Mouse (Mus musculus) retina, adult 2 months (tissue): ENCODE data around the gene Dcaf17.

Experiments
- DNase-seq: peaks from one replicate; pipeline ENCODE4 v3.0.0-alpha.2; 2012; ENCODE audit warnings: low read depth, low spot score

The Dcaf17 gene

DNA sequence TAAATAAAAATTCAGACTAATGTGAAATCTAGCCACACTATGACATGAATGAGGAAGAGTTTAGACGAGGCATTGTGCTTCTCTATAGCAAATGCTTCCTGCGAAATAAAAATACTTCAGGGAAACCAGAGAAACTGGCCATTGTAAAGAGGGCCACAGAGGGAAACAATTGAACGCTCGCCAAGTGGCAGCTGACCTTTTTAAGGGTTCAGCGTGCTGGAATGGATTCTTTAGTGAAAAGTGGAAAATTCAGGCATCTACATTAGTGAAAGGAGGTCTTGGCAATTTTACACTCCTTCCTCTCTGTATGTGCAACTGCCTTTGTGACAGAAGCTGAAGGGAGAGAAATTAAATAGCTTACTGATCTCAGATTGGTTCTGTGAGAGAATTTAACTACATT is 66.3 kb downstream of the Dcaf17 start:
- DNase-seq: no peak

DNA sequence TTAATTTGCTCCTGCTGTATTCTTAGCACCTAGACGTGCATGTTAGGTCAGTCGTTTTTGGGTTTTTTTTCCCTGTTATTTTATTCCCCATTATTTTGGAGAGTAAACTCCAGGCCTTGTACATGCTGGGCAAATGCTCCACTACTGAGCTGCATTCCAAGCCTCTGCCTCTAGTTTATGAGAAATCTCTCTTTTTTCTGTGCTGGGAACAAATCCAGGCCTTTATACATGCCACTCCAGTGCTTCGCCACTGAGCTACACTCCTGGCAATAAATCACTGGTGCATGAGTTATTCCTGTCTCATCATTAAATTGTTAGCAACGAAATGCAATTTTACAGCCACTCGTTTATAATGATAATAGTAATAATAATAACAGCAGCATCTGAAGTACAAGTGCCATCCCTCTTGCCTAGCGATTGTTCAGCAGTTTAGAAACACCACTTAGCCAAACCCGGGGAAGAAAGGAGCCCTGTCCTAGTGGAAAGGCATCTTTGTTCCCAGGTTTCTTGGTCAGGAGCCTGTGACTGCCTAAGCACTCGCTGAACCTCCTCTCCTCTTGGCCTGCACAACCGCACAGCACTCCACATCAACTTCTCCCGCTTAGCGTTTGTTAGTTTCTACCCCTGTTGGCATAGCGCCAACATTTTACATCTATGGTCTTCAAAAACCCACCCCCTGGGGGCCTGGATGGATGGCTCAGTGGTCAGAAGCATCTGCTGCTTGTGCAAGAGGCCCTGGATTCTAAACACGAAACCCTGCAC is 67.3 kb downstream of the Dcaf17 start:
- no peak for DNase-seq

DNA sequence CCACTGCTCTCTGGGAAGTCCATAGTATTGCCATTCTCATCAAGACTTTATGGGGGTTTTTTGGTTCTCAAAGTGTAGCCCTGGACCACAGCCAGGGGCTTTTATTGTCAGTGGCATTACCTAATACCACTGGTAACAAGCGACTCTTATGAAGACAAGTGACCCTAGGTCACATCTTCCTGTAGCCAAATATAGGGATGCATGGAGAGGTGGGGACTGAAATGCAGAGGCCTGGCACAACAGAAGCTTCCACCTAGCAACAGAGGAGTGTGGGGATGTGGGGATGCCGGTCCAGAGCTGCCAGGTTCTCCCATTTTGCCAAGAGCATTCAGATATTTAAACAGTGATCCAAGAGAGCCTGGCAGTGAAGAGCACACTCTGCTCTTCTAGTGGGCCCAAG is 68.5 kb downstream of the Dcaf17 start:
- no peak for DNase-seq

DNA sequence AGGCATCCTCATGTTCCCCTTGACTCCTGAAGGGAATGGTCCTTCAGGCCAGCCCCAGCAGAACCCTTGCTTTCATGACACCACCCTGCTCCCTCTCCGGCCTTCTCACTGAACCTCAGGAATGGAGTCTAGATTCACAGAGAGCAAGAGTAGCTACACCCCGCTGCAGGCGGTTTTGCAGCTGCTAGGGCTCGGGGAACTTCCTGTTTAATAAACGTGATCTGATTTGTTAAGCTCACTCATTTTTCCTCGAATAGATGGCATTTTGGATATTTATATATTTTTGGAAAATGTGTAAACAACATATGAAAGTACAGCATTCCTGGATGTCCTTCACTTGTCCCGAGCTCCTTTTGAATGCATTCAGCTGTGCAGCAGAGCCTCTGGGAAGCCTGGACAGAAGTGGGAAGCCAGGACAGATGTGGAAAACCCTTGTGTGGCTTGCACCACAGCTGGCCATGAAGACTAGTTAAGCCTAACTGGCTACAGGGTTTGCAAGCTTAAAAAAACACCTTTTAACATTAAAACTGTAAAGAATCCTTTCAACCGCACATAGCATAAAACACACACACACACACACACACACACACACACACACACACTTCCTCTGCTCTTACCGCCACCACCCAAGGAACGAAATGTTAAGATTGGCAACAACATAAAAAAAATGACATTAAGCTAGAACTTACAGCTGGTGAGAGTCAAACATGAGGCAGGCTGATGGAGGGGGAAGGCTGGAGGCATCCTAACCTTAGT is 72.8 kb downstream of the Dcaf17 start:
- DNase-seq: no peak

DNA sequence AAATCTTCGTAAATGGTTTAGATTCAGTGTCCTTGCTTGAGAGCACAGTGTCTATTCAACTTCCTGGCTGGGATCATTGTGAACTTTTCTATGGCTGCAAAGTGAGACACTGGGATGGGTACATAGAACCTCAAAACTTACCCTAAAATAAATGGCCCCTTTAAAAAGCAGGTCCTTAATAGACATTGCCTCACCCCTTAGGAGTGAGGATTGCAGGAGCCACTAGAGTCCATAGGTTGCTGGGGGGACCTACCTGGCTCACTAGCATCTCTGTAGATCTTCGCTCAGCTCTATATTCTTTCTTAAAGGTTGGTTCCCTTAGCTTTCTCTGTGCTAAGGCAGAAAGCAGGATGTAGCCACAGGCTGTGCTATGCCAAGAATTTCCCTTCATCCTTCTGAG is 75.2 kb downstream of the Dcaf17 start:
- no peak for DNase-seq

DNA sequence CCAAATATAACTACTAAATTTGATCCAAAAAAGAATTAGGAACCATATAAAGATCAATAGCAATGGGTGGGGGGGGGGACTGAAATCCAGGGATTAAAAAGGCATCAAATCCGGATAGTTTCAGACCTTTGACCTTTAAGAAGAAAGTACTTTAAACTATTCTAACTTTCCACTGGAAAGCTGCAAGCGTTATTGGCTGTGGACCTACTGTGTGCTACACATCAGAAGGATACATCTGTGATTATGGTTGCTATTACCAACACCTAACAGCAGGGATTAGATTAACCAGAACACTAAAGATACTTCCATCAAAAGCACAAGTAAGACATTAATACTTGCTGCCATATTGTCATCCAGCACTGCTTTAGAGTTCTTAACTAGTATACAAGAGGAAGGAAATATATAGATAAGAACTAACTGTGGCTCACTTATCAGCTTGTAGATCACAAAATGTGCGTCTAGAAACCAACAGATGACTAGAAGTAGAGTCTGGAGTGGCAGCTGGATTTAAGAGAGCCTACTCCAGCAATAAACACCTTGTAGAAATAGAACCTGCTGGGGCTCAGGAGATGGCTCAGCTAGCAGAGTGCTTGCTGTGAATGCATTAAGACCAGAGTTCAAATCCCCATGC is 76.9 kb downstream of the Dcaf17 start:
- DNase-seq: no peak

DNA sequence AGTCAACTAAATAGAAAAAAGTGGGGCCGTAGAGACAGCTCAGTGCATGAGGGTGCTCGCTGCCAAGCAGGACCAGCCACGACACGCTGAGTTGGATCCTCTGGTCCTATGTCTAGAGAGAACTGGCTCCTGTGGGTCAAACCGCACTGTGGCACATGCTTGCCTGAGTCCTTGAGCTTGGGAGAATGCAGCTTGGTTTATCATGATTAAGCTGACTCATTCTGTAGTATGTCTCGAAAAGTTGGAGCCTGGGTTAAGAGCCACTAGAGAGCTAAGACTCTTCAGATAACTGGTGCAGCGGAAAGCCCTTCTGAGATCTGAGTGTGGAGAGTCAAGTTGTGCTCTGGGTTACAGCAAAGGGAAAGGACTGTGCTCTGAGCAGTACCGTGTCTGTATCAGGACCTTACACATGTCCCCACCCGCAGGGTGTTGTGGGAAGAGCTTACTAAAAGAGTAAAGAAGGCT is 78.9 kb downstream of the Dcaf17 start:
- no peak for DNase-seq

DNA sequence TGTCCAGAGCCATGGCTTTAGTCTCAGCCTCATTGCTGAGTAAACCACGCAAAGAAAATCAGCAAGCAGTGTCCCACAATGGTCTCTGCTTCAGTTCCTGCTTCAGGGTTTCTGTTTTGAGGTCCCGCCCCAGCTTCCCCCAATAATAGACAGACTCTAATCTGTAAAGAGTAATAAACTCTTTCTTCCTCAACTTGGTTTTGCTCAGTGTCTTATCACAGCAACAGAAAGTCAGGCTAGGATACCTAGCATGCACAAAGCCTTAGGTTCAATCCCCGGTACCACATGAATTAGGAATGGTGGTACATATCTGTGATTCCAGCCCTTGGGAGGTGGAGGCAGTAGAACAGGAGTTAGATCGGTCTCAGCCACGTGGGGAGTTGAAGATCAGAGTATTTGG is 79.7 kb downstream of the Dcaf17 start:
- no peak for DNase-seq

DNA sequence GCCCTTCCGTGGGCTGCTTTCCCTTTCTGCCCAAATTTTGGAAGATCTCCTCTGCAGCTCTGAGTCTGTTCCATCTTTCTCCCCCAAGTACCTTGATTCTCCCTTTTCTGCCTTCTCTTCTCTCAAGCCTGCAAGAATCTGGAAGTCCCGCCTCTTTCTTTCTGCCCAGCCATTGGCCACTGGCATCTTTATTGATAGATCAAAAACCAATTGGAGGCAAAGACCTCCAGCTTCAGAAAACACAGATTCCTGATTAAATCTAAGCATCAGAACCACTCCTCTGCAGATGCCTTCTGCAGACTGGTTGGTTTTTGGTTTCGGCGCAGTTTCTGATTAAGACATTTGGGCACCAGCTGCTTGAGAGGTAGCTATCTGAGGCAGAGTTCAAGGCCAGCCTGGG is 85.5 kb downstream of the Dcaf17 start:
- no peak for DNase-seq

DNA sequence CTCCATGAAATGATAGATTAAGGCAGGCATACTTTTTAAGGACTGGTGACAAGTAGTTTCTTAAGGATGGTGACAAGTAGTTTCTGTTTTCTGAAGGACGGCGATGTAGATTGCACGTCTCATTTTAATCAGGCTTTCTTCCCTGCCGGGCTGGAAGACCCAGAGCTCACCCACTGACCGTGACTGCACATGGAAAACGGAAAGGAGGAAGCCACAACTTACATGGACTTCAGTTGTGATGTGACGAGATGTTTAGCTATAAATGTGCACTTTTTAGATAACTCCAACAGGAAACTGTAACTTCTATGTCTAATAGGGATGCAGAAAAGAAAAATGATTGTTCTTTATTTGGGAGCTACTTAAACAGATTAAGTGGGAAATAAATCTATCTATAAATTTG is 87.3 kb downstream of the Dcaf17 start:
- DNase-seq: no peak

DNA sequence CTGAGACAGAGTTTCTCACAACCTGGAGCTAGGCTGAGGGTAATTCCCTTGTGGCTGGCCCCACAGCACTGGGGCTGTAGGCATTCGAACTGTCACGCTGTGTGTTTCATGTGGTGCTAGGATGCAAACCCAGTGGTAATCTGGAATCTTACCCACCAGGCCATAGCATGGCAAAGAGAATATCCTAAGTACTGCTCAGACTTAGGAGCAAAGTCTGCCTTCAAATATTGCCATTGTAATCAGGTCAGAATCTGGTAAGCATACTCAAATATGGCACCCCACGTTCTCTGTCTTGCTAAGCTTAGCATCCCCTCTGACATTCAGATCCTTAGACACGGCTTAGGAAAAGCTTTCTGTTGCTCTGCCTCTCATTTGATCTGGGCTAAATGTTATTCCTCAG is 90.7 kb downstream of the Dcaf17 start:
- DNase-seq: no peak

DNA sequence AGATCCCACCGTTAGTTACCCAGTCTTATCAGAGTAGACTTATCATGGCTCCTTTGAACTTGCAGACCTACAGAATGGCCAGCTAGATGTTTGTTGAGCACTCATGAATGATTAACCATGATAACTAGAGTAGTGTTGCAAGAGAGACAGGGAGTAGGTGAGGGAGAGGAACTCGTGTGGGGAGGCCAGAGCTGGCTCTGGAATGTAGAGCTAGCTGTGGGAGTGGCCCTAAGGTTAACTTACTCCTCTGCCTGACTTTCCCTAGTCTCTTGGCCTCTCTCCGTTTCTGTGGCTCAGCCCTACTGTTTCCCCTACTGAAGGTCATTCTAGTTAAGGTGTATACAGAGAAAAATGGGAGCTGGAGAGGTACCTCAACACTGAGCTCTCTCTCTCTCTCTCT is 91.1 kb downstream of the Dcaf17 start:
- no peak for DNase-seq

DNA sequence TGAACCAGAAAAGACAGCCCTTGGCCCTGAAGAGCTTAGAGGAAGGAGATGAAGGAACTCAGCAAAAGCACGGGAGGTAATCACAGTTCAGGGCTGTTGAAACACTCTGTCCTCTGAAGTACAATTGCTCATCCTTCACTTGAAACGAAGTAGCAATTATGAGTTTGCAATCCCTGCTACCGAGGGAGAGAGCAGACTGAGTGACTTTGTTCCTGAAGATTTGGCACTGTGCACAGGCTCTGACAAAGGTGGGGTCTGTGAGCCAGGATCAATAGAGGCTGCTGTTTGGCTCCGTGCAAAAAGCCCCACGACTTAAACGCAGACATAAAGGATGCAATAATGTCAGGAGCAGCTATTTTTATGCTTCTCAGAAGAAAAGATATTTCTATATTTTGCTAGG is 92.7 kb downstream of the Dcaf17 start:
- no peak for DNase-seq
